Mouse (Mus musculus): ENCODE measurements at regions not wholly inside any gene's neighbourhood (a gene's known extent, or its start where the extent isn't known, plus 50 kb on each side); places are given as distances from the start of the nearest gene placed in this dataset.

DNA sequence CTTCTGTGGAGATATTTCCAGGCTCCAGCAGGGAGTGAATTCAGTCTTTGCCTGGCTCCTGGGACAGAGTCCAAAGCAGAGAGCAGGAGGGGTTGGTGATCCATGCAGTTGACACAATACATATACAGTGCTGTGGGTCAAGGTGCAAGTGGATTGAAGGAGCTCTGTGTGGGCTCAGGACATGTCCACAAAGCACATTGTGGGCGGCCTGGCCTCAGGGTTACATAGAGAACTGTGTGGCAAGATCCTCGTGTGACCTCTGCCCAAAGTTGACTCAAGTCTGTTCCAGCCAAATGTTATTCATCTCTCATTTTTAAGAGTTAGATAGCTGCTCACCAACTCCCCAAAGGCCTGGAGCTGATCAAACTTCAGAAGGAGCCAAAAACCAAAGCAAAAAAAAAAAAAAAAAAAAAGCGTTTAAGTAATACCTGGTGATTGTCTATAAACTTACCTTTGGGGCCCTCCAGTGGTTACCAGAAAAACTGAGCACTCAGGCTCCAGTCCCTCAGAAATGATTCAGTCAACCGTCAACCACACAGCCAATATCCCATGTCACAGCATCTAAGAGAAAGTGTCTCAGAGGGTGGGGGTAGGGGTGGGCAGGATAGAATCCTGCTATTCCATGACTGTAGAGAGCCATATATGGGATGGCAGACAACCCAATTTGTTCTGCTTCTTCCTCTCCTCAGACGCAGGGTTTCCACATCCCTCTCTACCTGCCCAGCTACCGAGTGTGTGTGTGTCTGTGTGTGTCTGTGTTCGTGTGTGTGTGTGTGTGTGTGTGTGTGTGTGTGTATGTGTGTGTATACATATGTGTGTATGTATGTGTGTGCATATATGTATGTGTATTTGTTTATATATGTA, 91.9 kb upstream of the Far2 start:
- H3K9ac ChIP-seq (ENCODE audit: control insufficient read depth, low read depth, low read length, poor library complexity, severe bottlenecking), result no peak overlapping the region
- H3K4me3 ChIP-seq (ENCODE audit: control insufficient read depth in 1 of 2, insufficient read depth in 1 of 2, low read depth in 2 of 2, low read length in 2 of 2), result no peak overlapping the region
- no peaks in the 10 kb centered on the region for H3K79me2 ChIP-seq (ENCODE audit: control insufficient read depth, insufficient read depth, low read length, poor library complexity)
- TF ChIP-seq NELFE (IDR thresholded peaks at IDR 0.05; ENCODE audit: low read depth, low read length), result no peak
- TF ChIP-seq MYC (IDR thresholded peaks at IDR 0.05; ENCODE audit: low read depth, low read length), result no peak
- TF ChIP-seq USF1 (IDR thresholded peaks at IDR 0.05; ENCODE audit: low read depth, low read length), result no peak
- no peak for TF ChIP-seq MAZ (IDR thresholded peaks at IDR 0.05; ENCODE audit: low read depth, low read length)
- TF ChIP-seq SMC3 (IDR thresholded peaks at IDR 0.05; ENCODE audit: low read depth, low read length), result no peak
- TF ChIP-seq TBP (IDR thresholded peaks at IDR 0.05; ENCODE audit: low read depth, low read length), result no peak
- TF ChIP-seq MEF2A (IDR thresholded peaks at IDR 0.05; ENCODE audit: extremely low read depth, insufficient replicate concordance, low read depth, low read length, poor library complexity, severe bottlenecking), result no peak
- no peak for TF ChIP-seq BHLHE40 (IDR thresholded peaks at IDR 0.05; ENCODE audit: borderline replicate concordance, low read depth, low read length)
- TF ChIP-seq CTCF (IDR thresholded peaks at IDR 0.05 in 2 of 3, conservative IDR thresholded peaks at IDR 0.05 in 1 of 3; ENCODE audit: control insufficient read depth in 1 of 3, insufficient read depth in 1 of 3, low read depth in 2 of 3, low read length in 3 of 3, poor library complexity in 1 of 3, severe bottlenecking in 1 of 3), result no peak
- TF ChIP-seq MXI1 (IDR thresholded peaks at IDR 0.05; ENCODE audit: low read depth, low read length), result no peak
- TF ChIP-seq POLR2A (IDR thresholded peaks at IDR 0.05; ENCODE audit: control insufficient read depth in 1 of 2, insufficient read depth in 1 of 2, low read depth in 1 of 2, low read length in 2 of 2, poor library complexity in 1 of 2), result no peak
- TF ChIP-seq ETS1 (IDR thresholded peaks at IDR 0.05; ENCODE audit: low read depth, low read length), result no peak
- no peak for TF ChIP-seq E2F4 (IDR thresholded peaks at IDR 0.05; ENCODE audit: borderline replicate concordance, low read depth, low read length)
- no peak for TF ChIP-seq JUND (IDR thresholded peaks at IDR 0.05; ENCODE audit: low read depth, low read length)
- no peak for TF ChIP-seq ZMIZ1 (IDR thresholded peaks at IDR 0.05; ENCODE audit: low read depth, low read length)
- no peak for TF ChIP-seq UBTF (IDR thresholded peaks at IDR 0.05; ENCODE audit: borderline replicate concordance, insufficient read depth, low read depth, low read length)
- no peak for TF ChIP-seq TAL1 (IDR thresholded peaks at IDR 0.05; ENCODE audit: low read length)
- no peak; the same call in 1 of the 2 replicates for TF ChIP-seq RAD21 (IDR thresholded peaks at IDR 0.05; ENCODE audit: low read depth, low read length)
- TF ChIP-seq POLR2AphosphoS2 (IDR thresholded peaks at IDR 0.05; ENCODE audit: low read length), result no peak
- no peak for TF ChIP-seq CHD2 (IDR thresholded peaks at IDR 0.05; ENCODE audit: low read length)
- no peaks in the 10 kb centered on the region for H3K4me1 ChIP-seq (ENCODE audit: control insufficient read depth in 1 of 2, insufficient read depth in 2 of 2, low read length in 2 of 2)
- H3K27ac ChIP-seq (ENCODE audit: control insufficient read depth, low read depth, low read length), result no peak overlapping the region
- DNase-seq (ENCODE audit: low read depth, low spot score), result no peak
- H3K36me3 ChIP-seq (ENCODE audit: control insufficient read depth in 1 of 2, insufficient read depth in 2 of 2, low read length in 2 of 2), result no peaks in the 10 kb centered on the region
- no peaks in the 10 kb centered on the region for H3K27me3 ChIP-seq (ENCODE audit: control insufficient read depth in 1 of 2, insufficient read depth in 2 of 2, low read length in 2 of 2)
- H3K9me3 ChIP-seq (replicated peaks; ENCODE audit: insufficient read depth, low read length), result no peaks in the 10 kb centered on the region

DNA sequence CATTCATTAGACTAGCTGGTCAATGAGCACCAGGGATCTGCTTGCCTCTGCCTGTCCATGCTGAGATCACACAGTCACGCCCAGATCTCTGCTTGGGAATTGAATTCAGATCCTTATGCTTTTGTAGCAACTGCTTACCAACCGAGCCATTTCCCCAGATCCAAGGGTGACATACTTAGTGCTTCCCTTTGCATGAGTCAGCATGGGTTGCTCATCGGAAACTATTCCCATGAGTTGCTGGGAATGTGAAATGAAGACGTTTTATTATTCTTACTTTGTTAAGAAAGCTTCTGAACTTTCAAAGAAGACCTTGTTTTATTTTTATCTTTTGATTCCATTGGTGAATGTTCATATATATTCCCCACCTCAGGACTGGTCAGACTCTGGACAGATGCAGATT, 82.3 kb upstream of the Far2 start:
- no peak overlapping the region for H3K27ac ChIP-seq (ENCODE audit: control insufficient read depth, low read depth, low read length)
- no peak overlapping the region for H3K9ac ChIP-seq (ENCODE audit: control insufficient read depth, low read depth, low read length, poor library complexity, severe bottlenecking)

More for the DNA sequence above, 82.3 kb upstream of the Far2 start:
- Histone ChIP-seq H3K4me3 (ENCODE audit: control insufficient read depth in 1 of 2, insufficient read depth in 1 of 2, low read depth in 2 of 2, low read length in 2 of 2) (no peak overlapping the region), H3K9me3 (replicated peaks; ENCODE audit: insufficient read depth, low read length) (no peaks in the 10 kb centered on the region), H3K4me1 (ENCODE audit: control insufficient read depth in 1 of 2, insufficient read depth in 2 of 2, low read length in 2 of 2) (no peaks in the 10 kb centered on the region), H3K36me3 (ENCODE audit: control insufficient read depth in 1 of 2, insufficient read depth in 2 of 2, low read length in 2 of 2) (no peaks in the 10 kb centered on the region), H3K27me3 (ENCODE audit: control insufficient read depth in 1 of 2, insufficient read depth in 2 of 2, low read length in 2 of 2) (no peaks in the 10 kb centered on the region), H3K79me2 (ENCODE audit: control insufficient read depth, insufficient read depth, low read length, poor library complexity) (no peaks in the 10 kb centered on the region)
- DNase-seq (ENCODE audit: low read depth, low spot score), result no peak
- TF ChIP-seq MYB (IDR thresholded peaks at IDR 0.05; ENCODE audit: low read depth, low read length) (no peak), NRF1 (IDR thresholded peaks at IDR 0.05; ENCODE audit: insufficient read depth, low read depth, low read length, poor library complexity, severe bottlenecking) (no peak), MXI1 (IDR thresholded peaks at IDR 0.05; ENCODE audit: low read depth, low read length) (no peak), ZC3H11A (IDR thresholded peaks at IDR 0.05; ENCODE audit: low read depth, low read length) (no peak), POLR2AphosphoS2 (IDR thresholded peaks at IDR 0.05; ENCODE audit: low read length) (no peak), SMC3 (IDR thresholded peaks at IDR 0.05; ENCODE audit: low read depth, low read length) (no peak), CHD2 (IDR thresholded peaks at IDR 0.05; ENCODE audit: low read length) (no peak), RAD21 (IDR thresholded peaks at IDR 0.05; ENCODE audit: low read depth, low read length) (no peak), USF2 (IDR thresholded peaks at IDR 0.05; ENCODE audit: borderline replicate concordance in 1 of 2, insufficient read depth in 1 of 2, low read depth in 1 of 2, low read length in 2 of 2) (no peak), BHLHE40 (IDR thresholded peaks at IDR 0.05; ENCODE audit: borderline replicate concordance, low read depth, low read length) (no peak), TCF12 (IDR thresholded peaks at IDR 0.05; ENCODE audit: low read depth, low read length) (no peak), TBP (IDR thresholded peaks at IDR 0.05; ENCODE audit: low read depth, low read length) (no peak), GATA1 (IDR thresholded peaks at IDR 0.05; ENCODE audit: low read depth, low read length) (no peak), MAX (IDR thresholded peaks at IDR 0.05; ENCODE audit: low read length) (no peak), GABPA (IDR thresholded peaks at IDR 0.05; ENCODE audit: low read depth, low read length) (no peak), ETS1 (IDR thresholded peaks at IDR 0.05; ENCODE audit: low read depth, low read length) (no peak)
